Comparison of ENCODE assay signal across 9 mouse cellular contexts in genomic region chr19:8713997-8714652, GRCm38 (mm10). TPM values are rescaled to one million over a fixed set of nuclear protein-coding genes. Genes with fewer than 3 reads are reported as not detected.
DNase-seq lines count a peak whose midpoint lies in the region; ATAC-seq and TF ChIP-seq lines count a peak whose summit lies in the region.
"Had no signal": no experiment of that assay in that cellular context is flagged by ENCODE, and none has a peak within 500 bp of the region (broad histone marks: within the 10 kb centered on the region; RNA-seq: fewer than 3 reads in every experiment).

No protein-coding gene starts in this region.

- peak overlapping the region; percentile 94 for H3K9ac ChIP-seq in heart, embryonic 16.5 days (ENCODE audit: low read length)
- peak overlapping the region; percentile 67 for H3K9ac ChIP-seq in hindbrain, embryonic 14.5 days
- H3K9ac ChIP-seq in midbrain, embryonic 13.5 days (replicated peaks) = peak overlapping the region; percentile 81

- peak overlapping the region; percentile 65 for H3K4me2 ChIP-seq in heart, embryonic 16.5 days (ENCODE audit: low read depth, low read length)
- peak overlapping the region; percentile 60 for H3K4me2 ChIP-seq in hindbrain, embryonic 14.5 days (replicated peaks)
- peak overlapping the region; percentile 63 for H3K4me2 ChIP-seq in midbrain, embryonic 13.5 days (replicated peaks)

- no peaks in the 10 kb centered on the region for H3K27me3 ChIP-seq in heart, embryonic 16.5 days (ENCODE audit: control insufficient read depth, insufficient read depth, low read length)
- H3K27me3 ChIP-seq in Patski = no peaks in the 10 kb centered on the region
- no peaks in the 10 kb centered on the region for H3K27me3 ChIP-seq in hindbrain, embryonic 14.5 days (ENCODE audit: control insufficient read depth, insufficient read depth, low read length)
- no peaks in the 10 kb centered on the region for H3K27me3 ChIP-seq in midbrain, embryonic 13.5 days

- no peaks in the 10 kb centered on the region for H3K9me3 ChIP-seq in heart, embryonic 16.5 days (replicated peaks; ENCODE audit: control insufficient read depth, low read length)
- H3K9me3 ChIP-seq in hindbrain, embryonic 14.5 days (ENCODE audit: control insufficient read depth, low read length) = no peaks in the 10 kb centered on the region
- H3K9me3 ChIP-seq in midbrain, embryonic 13.5 days = no peaks in the 10 kb centered on the region

- DNase-seq in heart, postnatal 4 days = no peak
- no peak for DNase-seq in Patski (ENCODE audit: low read depth, low spot score)
- no peak for DNase-seq in hindbrain, embryonic 14.5 days (ENCODE audit: low spot score)
- no peak for DNase-seq in B cell, adult 2 months
- no peak for DNase-seq in cerebellum, adult 11 months

- 9% methylated on average over 13 of the region's 13 CpGs for WGBS in heart, embryonic 16.5 days
- 8% methylated on average over 13 of the region's 13 CpGs for WGBS in hindbrain, embryonic 14.5 days
- 6% methylated on average over 13 of the region's 13 CpGs for WGBS in midbrain, embryonic 13.5 days

- peaks cover 29% of the 10 kb centered on the region for H3K4me1 ChIP-seq in heart, embryonic 16.5 days (ENCODE audit: control insufficient read depth, insufficient read depth, low read length)
- peaks cover 32% of the 10 kb centered on the region for H3K4me1 ChIP-seq in hindbrain, embryonic 14.5 days (replicated peaks; ENCODE audit: control insufficient read depth, insufficient read depth, low read length)
- H3K4me1 ChIP-seq in midbrain, embryonic 13.5 days (replicated peaks) = peaks cover 33% of the 10 kb centered on the region

- peaks cover 12% of the 10 kb centered on the region for H3K36me3 ChIP-seq in heart, embryonic 16.5 days (ENCODE audit: control insufficient read depth, insufficient read depth)
- H3K36me3 ChIP-seq in hindbrain, embryonic 14.5 days (replicated peaks; ENCODE audit: control insufficient read depth, insufficient read depth) = peaks cover 26% of the 10 kb centered on the region
- peaks cover 25% of the 10 kb centered on the region for H3K36me3 ChIP-seq in midbrain, embryonic 13.5 days

- H3K27ac ChIP-seq in heart, embryonic 16.5 days (ENCODE audit: low read length) = peak overlapping the region; percentile 97
- peak overlapping the region; percentile 87 for H3K27ac ChIP-seq in hindbrain, embryonic 14.5 days
- H3K27ac ChIP-seq in midbrain, embryonic 13.5 days = peak overlapping the region; percentile 92

- CTCF ChIA-PET in Patski (lab: Charles Lee) = interaction anchor here (0.9 to 2.8 kb wide), 8 partner anchors 9 to 136 kb away, joined by 3 to 23 read pairs (median 4); partner anchors contain the start of gene Slc3a2

- ATAC-seq in heart, embryonic 16.5 days (replicated peaks; ENCODE audit: extremely low read depth, insufficient read depth, low FRiP score) = 0 out of 2 replicates have a peak, but pooled peaks have one; percentile 4
- peak; percentile 5 for ATAC-seq in Patski
- peak; percentile 7; the same call in 1 of the 2 replicates for ATAC-seq in hindbrain, embryonic 14.5 days (ENCODE audit: low FRiP score)
- ATAC-seq in midbrain, embryonic 13.5 days = peak; percentile 37
- no peak for ATAC-seq in monocyte, adult 5-6 weeks (replicated peaks; ENCODE audit: insufficient number of reproducible peaks, low FRiP score, low TSS enrichment, poor library complexity, severe bottlenecking)

- H3K4me3 ChIP-seq in heart, embryonic 16.5 days (ENCODE audit: low read length) = peak overlapping the region; percentile 93
- H3K4me3 ChIP-seq in hindbrain, embryonic 14.5 days (replicated peaks; ENCODE audit: low read length) = peak overlapping the region; percentile 68
- peak overlapping the region; percentile 67 for H3K4me3 ChIP-seq in midbrain, embryonic 13.5 days (replicated peaks)

- in situ Hi-C loops in Patski (cut with MboI; ENCODE audit: low pct_unique_long_range_greater_than_20kb) = loop anchor here (25.0 kb wide), 1 partner anchor 1173 kb away; the partner anchor contains the start of gene Incenp

- no peak for TF ChIP-seq CTCF in Patski (IDR thresholded peaks at IDR 0.05)

- POLR2A ChIA-PET in Patski (lab: Charles Lee) = interaction anchor here (0.6 to 3.2 kb wide), 7 partner anchors 9 to 31 kb away, joined by 3 to 32 read pairs (median 7); partner anchors contain the start of genes 1700092M07Rik, Slc3a2 and Stx5a

RNA-seq across cellular contexts. Expression of gene Slc3a2, which starts 9.0 kb away (rescaled TPM):
- 66.4 and 68.8 TPM in 2 replicates for polyA plus RNA-seq in heart, embryonic 16.5 days (2015; fragmentation: Nextera tagmentation; extraction: Ambion mirVana)
- 10 to 100 TPM; 62.4 to 66.3 TPM for total RNA-seq in heart, postnatal 4 days (2021)
- polyA plus RNA-seq in Patski (2021) = 807 TPM
- 161 and 174 TPM in 2 replicates for polyA plus RNA-seq in hindbrain, embryonic 14.5 days (2014; fragmentation: Nextera tagmentation; extraction: Ambion mirVana)
- polyA plus RNA-seq in midbrain, embryonic 13.5 days (2015; fragmentation: Nextera tagmentation; extraction: Ambion mirVana) = 151 and 153 TPM in 2 replicates
- 61.4 to 198 TPM (median 77.3 TPM) in 3 replicates for total RNA-seq in monocyte, adult 5-6 weeks (2017)

RNA-seq across cellular contexts. Expression of gene Wdr74, which starts 21.5 kb away (rescaled TPM):
- polyA plus RNA-seq in heart, embryonic 16.5 days (2015; fragmentation: Nextera tagmentation; extraction: Ambion mirVana) = 53.5 and 54.9 TPM in 2 replicates
- 10 to 100 TPM; 30.3 to 31.1 TPM for total RNA-seq in heart, postnatal 4 days (2021)
- 64.7 TPM for polyA plus RNA-seq in Patski (2021)
- 80.7 and 80.8 TPM in 2 replicates for polyA plus RNA-seq in hindbrain, embryonic 14.5 days (2014; fragmentation: Nextera tagmentation; extraction: Ambion mirVana)
- 89.1 and 93.4 TPM in 2 replicates for polyA plus RNA-seq in midbrain, embryonic 13.5 days (2015; fragmentation: Nextera tagmentation; extraction: Ambion mirVana)
- 32.5 to 68.4 TPM (median 56.6 TPM) in 3 replicates for total RNA-seq in monocyte, adult 5-6 weeks (2017)

RNA-seq across cellular contexts. Expression of gene 1700092M07Rik, which starts 26.4 kb away (rescaled TPM):
- 0.63 and 0.74 TPM in 2 replicates for polyA plus RNA-seq in heart, embryonic 16.5 days (2015; fragmentation: Nextera tagmentation; extraction: Ambion mirVana)
- not detected for total RNA-seq in heart, postnatal 4 days (2021)
- 0.86 TPM for polyA plus RNA-seq in Patski (2021)
- 0.84 and 0.90 TPM in 2 replicates for polyA plus RNA-seq in hindbrain, embryonic 14.5 days (2014; fragmentation: Nextera tagmentation; extraction: Ambion mirVana)
- polyA plus RNA-seq in midbrain, embryonic 13.5 days (2015; fragmentation: Nextera tagmentation; extraction: Ambion mirVana) = 2.2 and 2.5 TPM in 2 replicates
- total RNA-seq in monocyte, adult 5-6 weeks (2017) = 1.9 to 2.8 TPM in 2 of 3 replicates, not detected in the other
- polyA plus RNA-seq: large intestine, adult 2 months had no signal

RNA-seq across cellular contexts. Expression of gene Stx5a, which starts 27.1 kb away (rescaled TPM):
- 91.5 and 91.7 TPM in 2 replicates for polyA plus RNA-seq in heart, embryonic 16.5 days (2015; fragmentation: Nextera tagmentation; extraction: Ambion mirVana)
- total RNA-seq in heart, postnatal 4 days (2021) = 10 to 100 TPM; 43.4 to 48.5 TPM
- polyA plus RNA-seq in Patski (2021) = 116 TPM
- polyA plus RNA-seq in hindbrain, embryonic 14.5 days (2014; fragmentation: Nextera tagmentation; extraction: Ambion mirVana) = 102 and 103 TPM in 2 replicates
- polyA plus RNA-seq in midbrain, embryonic 13.5 days (2015; fragmentation: Nextera tagmentation; extraction: Ambion mirVana) = 121 and 127 TPM in 2 replicates
- total RNA-seq in monocyte, adult 5-6 weeks (2017) = 105 to 173 TPM (median 138 TPM) in 3 replicates

RNA-seq across cellular contexts. Expression of gene Nxf1, which starts 42.7 kb away (rescaled TPM):
- polyA plus RNA-seq in heart, embryonic 16.5 days (2015; fragmentation: Nextera tagmentation; extraction: Ambion mirVana) = 134 and 145 TPM in 2 replicates
- total RNA-seq in heart, postnatal 4 days (2021) = 10 to 100 TPM; 82.1 to 86.1 TPM
- 164 TPM for polyA plus RNA-seq in Patski (2021)
- polyA plus RNA-seq in hindbrain, embryonic 14.5 days (2014; fragmentation: Nextera tagmentation; extraction: Ambion mirVana) = 120 and 125 TPM in 2 replicates
- 195 and 206 TPM in 2 replicates for polyA plus RNA-seq in midbrain, embryonic 13.5 days (2015; fragmentation: Nextera tagmentation; extraction: Ambion mirVana)
- total RNA-seq in monocyte, adult 5-6 weeks (2017) = 85.6 to 138 TPM (median 127 TPM) in 3 replicates
